20 mouse cellular contexts compared by ENCODE assay signal in genomic region chr10:83163946-83164345, GRCm38 (mm10).
DNase-seq lines count a peak whose midpoint lies in the region; ATAC-seq and TF ChIP-seq lines count a peak whose summit lies in the region.
"Had no signal": no experiment of that assay in that cellular context is flagged by ENCODE, and none has a peak within 500 bp of the region (broad histone marks: within the 10 kb centered on the region; RNA-seq: fewer than 3 reads in every experiment).

No protein-coding gene starts in this region.

- TF ChIP-seq EP300 in lung, postnatal 0 days (IDR thresholded peaks at IDR 0.05): no peak
- TF ChIP-seq EP300 in heart, postnatal 0 days (IDR thresholded peaks at IDR 0.05; ENCODE audit: low read depth): no peak

- H3K4me1 ChIP-seq in lung, postnatal 0 days (ENCODE audit: insufficient read depth, low read depth, low read length): no peaks in the 10 kb centered on the region
- H3K4me1 ChIP-seq in heart, postnatal 0 days (ENCODE audit: control insufficient read depth, insufficient read depth): peaks cover 15% of the 10 kb centered on the region
- peaks cover 63% of the 10 kb centered on the region for H3K4me1 ChIP-seq in limb, embryonic 15.5 days

- no peak overlapping the region for H3K27ac ChIP-seq in lung, postnatal 0 days (ENCODE audit: low read length)
- H3K27ac ChIP-seq in heart, postnatal 0 days (ENCODE audit: low read depth): no peak overlapping the region
- peak overlapping the region; percentile 35; the same call in 1 of the 2 replicates for H3K27ac ChIP-seq in limb, embryonic 15.5 days
- H3K27ac ChIP-seq in layer of hippocampus, adult 2 months: no peak overlapping the region
- H3K27ac ChIP-seq: limb, embryonic 12.5 days; liver, embryonic 15.5 days; midbrain, embryonic 10.5 days; stomach, embryonic 15.5 days had no signal

- H3K9me3 ChIP-seq in lung, postnatal 0 days (ENCODE audit: low read length): no peaks in the 10 kb centered on the region
- no peaks in the 10 kb centered on the region for H3K9me3 ChIP-seq in heart, postnatal 0 days (replicated peaks; ENCODE audit: control insufficient read depth, low read length)
- no peaks in the 10 kb centered on the region for H3K9me3 ChIP-seq in limb, embryonic 15.5 days
- H3K9me3 ChIP-seq: limb, embryonic 12.5 days; liver, embryonic 15.5 days; midbrain, embryonic 10.5 days; neural tube, embryonic 13.5 days; stomach, embryonic 15.5 days had no signal

- no peak for TF ChIP-seq CTCF in lung, postnatal 0 days (IDR thresholded peaks at IDR 0.05)
- no peak for TF ChIP-seq CTCF in heart, postnatal 0 days (IDR thresholded peaks at IDR 0.05; ENCODE audit: low read depth)
- no peak for TF ChIP-seq CTCF in layer of hippocampus, adult 2 months (conservative IDR thresholded peaks at IDR 0.05)

- no peak overlapping the region for H3K4me2 ChIP-seq in lung, postnatal 0 days (replicated peaks; ENCODE audit: low read depth, low read length)
- no peak overlapping the region for H3K4me2 ChIP-seq in heart, postnatal 0 days (ENCODE audit: low read depth, low read length)
- no peak overlapping the region for H3K4me2 ChIP-seq in limb, embryonic 15.5 days
- H3K4me2 ChIP-seq: limb, embryonic 12.5 days; liver, embryonic 15.5 days; neural tube, embryonic 13.5 days; stomach, embryonic 15.5 days had no signal

- no peak for ATAC-seq in lung, postnatal 0 days
- peak; percentile 65 for ATAC-seq in heart, postnatal 0 days (ENCODE audit: insufficient read depth, low read depth)
- peak; percentile 41; the same call in 1 of the 2 replicates for ATAC-seq in limb, embryonic 15.5 days (ENCODE audit: insufficient number of reproducible peaks, low FRiP score, low TSS enrichment, low read depth)
- ATAC-seq: activated CD4-positive, CD25-positive, alpha-beta regulatory T cell, adult 4 months; inflammation-experienced regulatory T-cells, adult 6 months had no signal

- peak; percentile 52 to 56 for DNase-seq in cerebellum, postnatal 10 days
- no peak for DNase-seq in cerebellum, postnatal 4 days (ENCODE audit: low spot score in 2 of 2)
- peak; percentile 18 for DNase-seq in lung, postnatal 0 days (ENCODE audit: low spot score)
- DNase-seq in lung, postnatal 25 days (ENCODE audit: low spot score): no peak
- DNase-seq in heart, postnatal 0 days (ENCODE audit: low spot score): no peak
- no peak for DNase-seq in lung, postnatal 14 days
- no peak for DNase-seq in layer of hippocampus, adult 2 months (ENCODE audit: low spot score in 2 of 2)
- DNase-seq: cerebellum, adult 9-10 months; gastrocnemius, postnatal 25 days; kidney, postnatal 4 days; lung, postnatal 4 days; thymus, adult 2 months had no signal

- no peak overlapping the region for H3K9ac ChIP-seq in lung, postnatal 0 days (replicated peaks; ENCODE audit: low read depth)
- H3K9ac ChIP-seq in heart, postnatal 0 days (replicated peaks; ENCODE audit: low read depth, low read length): no peak overlapping the region
- H3K9ac ChIP-seq in limb, embryonic 15.5 days: no peak overlapping the region
- H3K9ac ChIP-seq: limb, embryonic 12.5 days; liver, embryonic 15.5 days; neural tube, embryonic 13.5 days; stomach, embryonic 15.5 days had no signal

- no peaks in the 10 kb centered on the region for H3K27me3 ChIP-seq in lung, postnatal 0 days (replicated peaks; ENCODE audit: insufficient read depth, low read length)
- no peaks in the 10 kb centered on the region for H3K27me3 ChIP-seq in heart, postnatal 0 days (ENCODE audit: control insufficient read depth, insufficient read depth, low read length)
- no peaks in the 10 kb centered on the region for H3K27me3 ChIP-seq in limb, embryonic 15.5 days
- H3K27me3 ChIP-seq: limb, embryonic 12.5 days; liver, embryonic 15.5 days; neural tube, embryonic 13.5 days; stomach, embryonic 15.5 days had no signal

- WGBS in lung, postnatal 0 days: 47% methylated on average over 6 of the region's 6 CpGs
- 39% methylated on average over 6 of the region's 6 CpGs for WGBS in heart, postnatal 0 days
- WGBS in limb, embryonic 15.5 days: 24% methylated on average over 6 of the region's 6 CpGs

- H3K4me3 ChIP-seq in lung, postnatal 0 days (ENCODE audit: low read depth, low read length): no peak overlapping the region
- no peak overlapping the region for H3K4me3 ChIP-seq in heart, postnatal 0 days (ENCODE audit: low read depth, low read length)
- no peak overlapping the region for H3K4me3 ChIP-seq in limb, embryonic 15.5 days
- H3K4me3 ChIP-seq in layer of hippocampus, adult 2 months: no peak overlapping the region
- H3K4me3 ChIP-seq: limb, embryonic 12.5 days; liver, embryonic 15.5 days; midbrain, embryonic 10.5 days; neural tube, embryonic 13.5 days; stomach, embryonic 15.5 days had no signal

- no peaks in the 10 kb centered on the region for H3K36me3 ChIP-seq in lung, postnatal 0 days (ENCODE audit: insufficient read depth, low read length)
- H3K36me3 ChIP-seq in heart, postnatal 0 days (replicated peaks; ENCODE audit: control insufficient read depth, insufficient read depth, low read length): no peaks in the 10 kb centered on the region
- no peaks in the 10 kb centered on the region for H3K36me3 ChIP-seq in limb, embryonic 15.5 days
- H3K36me3 ChIP-seq: limb, embryonic 12.5 days; liver, embryonic 15.5 days; midbrain, embryonic 10.5 days; neural tube, embryonic 13.5 days; stomach, embryonic 15.5 days had no signal

Comparison
In these comparisons a context has a peak if more than half of its experiments do, and no peak if none do; other contexts are left out.
1. DNase-seq: peak in cerebellum, postnatal 10 days (2 of 2) and lung, postnatal 0 days (single experiment); none in cerebellum, postnatal 4 days (0 of 2), lung, postnatal 25 days (single experiment), heart, postnatal 0 days (single experiment), lung, postnatal 14 days (single experiment) and layer of hippocampus, adult 2 months (0 of 2).